Mouse (Mus musculus) fat pad, adult 2 months (tissue): ENCODE data around the gene Ranbp1.

Source experiments
- DNase-seq: peaks from one replicate; pipeline ENCODE4 v3.0.0-alpha.2; 2011; ENCODE audit warnings: low read depth, low spot score; ENCODE audit errors: extremely low read depth

Gene Ranbp1

GRCm38 (mm10) chr16:18234671-18235388 is 13.7 kb downstream of the Ranbp1 start, which contains the start of gene Zdhhc8:
TSS of gene Zdhhc8 (minus strand) at chr16:18235136.
- no peak for DNase-seq

- DNase-seq, result no peak
Measured at GRCm38 (mm10) chr16:18233919-18234670, 14.4 kb downstream of the Ranbp1 start.

DNA sequence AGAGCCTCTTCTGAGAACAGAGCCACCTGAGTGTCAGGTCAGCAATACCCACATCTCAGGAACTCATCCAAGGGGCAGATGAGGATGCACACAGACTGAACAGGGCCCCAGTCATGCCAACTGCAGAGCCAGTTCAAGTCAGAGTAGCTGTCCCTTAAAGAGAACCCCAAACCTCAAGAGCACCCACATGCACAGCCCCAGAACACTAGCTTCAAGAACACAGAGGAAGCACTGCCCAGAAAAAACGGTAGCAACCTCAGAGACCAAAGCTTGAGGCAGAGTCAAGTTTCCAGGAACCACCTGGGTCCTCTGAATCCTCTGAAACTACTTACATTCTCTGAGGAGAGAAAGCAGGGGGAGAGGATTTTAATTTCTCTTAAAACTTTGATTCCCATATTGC is 15.1 kb downstream of the Ranbp1 start:
- no peak for DNase-seq

DNA sequence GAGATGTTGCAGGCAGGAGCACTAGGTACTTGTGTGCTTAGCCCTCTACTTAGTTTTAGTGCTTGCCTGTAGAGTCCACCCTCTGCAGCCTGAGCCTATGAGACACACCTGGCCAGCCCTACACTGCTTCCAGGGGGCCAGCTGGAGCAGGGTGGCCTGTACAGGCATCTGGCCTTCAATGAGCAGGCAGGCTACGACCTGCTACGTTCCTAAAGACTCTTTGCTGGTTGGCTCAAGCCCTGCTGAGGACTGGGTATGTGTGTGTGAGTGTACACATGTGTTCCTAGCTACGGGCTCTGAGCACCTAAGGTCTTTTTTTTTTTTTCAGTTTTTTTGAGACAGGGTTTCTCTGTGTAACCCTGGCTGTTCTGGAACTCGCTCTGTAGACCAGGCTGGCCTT is 17.1 kb downstream of the Ranbp1 start:
- no peak for DNase-seq

- no peak for DNase-seq
Measured at GRCm38 (mm10) chr16:18231047-18231446, 17.5 kb downstream of the Ranbp1 start.

- DNase-seq, result no peak
Measured at GRCm38 (mm10) chr16:18230617-18231016, 17.9 kb downstream of the Ranbp1 start.

DNA sequence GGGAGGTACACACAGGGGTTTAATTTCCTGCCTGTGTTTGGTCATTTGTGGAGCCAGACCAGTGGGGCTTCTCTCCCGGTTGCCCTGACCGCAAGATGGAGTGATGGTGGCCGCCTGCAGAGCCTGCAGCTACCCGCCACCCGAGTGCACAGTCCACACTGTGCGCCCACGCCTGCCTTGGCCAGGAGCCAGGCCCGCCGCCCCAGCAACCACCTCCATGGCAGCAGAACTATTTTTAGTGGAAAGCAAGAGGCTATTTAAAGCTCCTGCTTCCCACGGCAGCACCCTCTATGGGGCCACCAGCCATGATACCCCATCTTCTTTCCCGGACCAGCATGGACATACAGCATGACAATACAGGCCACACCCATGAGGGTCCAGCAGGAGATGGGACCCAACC is 18.9 kb downstream of the Ranbp1 start:
- no peak for DNase-seq

- no peak for DNase-seq
Measured at GRCm38 (mm10) chr16:18228856-18229255, 19.7 kb downstream of the Ranbp1 start.

DNA sequence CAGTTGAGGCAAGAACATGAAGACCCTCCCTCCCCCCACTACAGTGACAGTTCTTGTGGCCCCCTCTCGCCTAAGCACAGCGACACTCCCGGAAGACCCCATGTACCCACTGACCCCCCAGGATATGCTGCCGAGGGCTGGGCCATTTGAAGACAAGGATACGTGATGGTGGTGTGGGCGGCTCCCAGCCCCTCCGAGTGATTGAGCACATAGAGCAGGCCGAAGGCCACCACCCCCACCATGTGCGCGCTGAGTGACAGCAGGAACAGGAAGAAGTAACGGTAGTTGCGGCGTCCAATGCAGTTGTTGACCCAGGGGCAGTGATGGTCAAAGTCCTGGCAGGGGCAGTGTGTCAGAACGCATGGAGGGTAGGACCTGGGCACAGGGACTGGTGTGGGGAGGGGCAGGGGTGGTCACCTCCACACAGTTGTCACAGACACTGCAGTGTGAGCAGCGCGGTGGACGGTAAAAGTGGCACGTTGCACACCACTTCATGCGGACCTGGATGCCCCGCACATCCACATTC is 20.6 kb downstream of the Ranbp1 start:
- DNase-seq, result no peak

- DNase-seq, result no peak
Measured at GRCm38 (mm10) chr16:18227187-18227586, 21.3 kb downstream of the Ranbp1 start.

- no peak for DNase-seq
Measured at GRCm38 (mm10) chr16:18222188-18222587, 26.3 kb downstream of the Ranbp1 start.

- no peak for DNase-seq
Measured at GRCm38 (mm10) chr16:18221543-18221898, 27.0 kb downstream of the Ranbp1 start.

GRCm38 (mm10) chr16:18220856-18221542 is 27.5 kb downstream of the Ranbp1 start:
- DNase-seq, result no peak

GRCm38 (mm10) chr16:18220001-18220400 is 28.5 kb downstream of the Ranbp1 start:
- no peak for DNase-seq

DNA sequence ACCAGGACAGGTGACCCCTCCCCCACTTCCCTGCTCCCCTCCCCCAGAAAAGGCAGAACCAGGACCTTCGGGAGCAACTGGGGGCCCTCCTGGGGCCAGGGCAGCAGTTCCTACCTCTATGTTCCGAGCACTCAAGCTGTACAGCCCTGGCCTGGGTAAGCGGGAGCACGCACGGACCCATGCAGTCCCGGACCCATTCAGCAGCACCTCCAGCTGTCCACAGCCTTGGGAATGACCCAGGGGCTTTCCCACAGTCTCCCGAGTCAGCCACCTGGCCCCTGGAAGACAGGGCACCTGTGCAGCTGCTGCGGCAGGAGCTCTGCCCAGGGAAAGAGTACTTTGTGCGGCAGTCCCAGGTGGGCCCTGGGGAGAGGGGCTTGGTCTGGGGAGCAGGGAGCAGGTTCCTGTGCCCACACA is 29.9 kb downstream of the Ranbp1 start:
- no peak for DNase-seq

DNA sequence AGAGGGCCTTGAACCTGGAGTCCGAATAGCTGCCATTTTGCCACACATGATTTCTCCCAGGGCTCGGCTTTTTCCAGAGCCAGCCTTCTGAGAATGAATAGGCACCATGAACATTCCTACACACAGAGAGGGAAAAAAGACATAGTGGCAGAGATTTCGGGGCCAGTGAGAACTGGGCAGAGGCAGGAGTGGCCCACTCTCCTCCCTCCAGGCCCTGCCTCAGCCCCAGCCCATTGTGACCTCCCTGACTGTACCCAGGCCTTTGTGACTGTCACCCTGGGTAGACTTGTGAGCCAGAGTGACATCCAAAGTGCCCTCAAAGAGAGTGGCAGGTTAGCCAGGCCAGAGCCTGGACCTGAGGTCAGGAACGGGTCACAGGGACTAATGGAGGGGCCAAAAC is 31.0 kb downstream of the Ranbp1 start, which contains the start of gene Ccdc188:
Gene Ccdc188 (plus strand): TSS at position 301 of the 400 bp plus-strand sequence.
- DNase-seq, result no peak

DNA sequence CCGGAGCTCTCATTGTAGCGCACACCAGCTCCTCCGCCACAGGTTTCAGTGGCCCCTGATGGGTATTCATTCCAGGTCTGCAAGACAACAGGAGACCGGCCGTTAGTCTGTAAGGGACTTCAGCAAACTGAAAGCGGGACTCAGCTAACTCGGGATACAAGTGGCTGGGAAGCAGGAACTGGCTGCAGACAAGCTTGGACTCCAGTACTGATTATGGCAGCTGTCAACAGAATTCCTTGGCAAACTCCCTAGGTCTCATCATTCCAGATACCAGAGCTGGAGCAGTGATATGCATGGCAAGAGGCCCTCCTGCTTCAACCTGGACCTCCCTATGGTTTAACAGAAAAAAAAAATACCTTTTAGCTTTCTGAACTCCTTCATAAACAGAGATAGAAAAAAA is 33.7 kb downstream of the Ranbp1 start:
- DNase-seq, result no peak

- no peak for DNase-seq
Measured at GRCm38 (mm10) chr16:18213689-18214088, 34.8 kb downstream of the Ranbp1 start.

GRCm38 (mm10) chr16:18211417-18212171 is 36.9 kb downstream of the Ranbp1 start:
- DNase-seq, result no peak

- no peak for DNase-seq
Measured at GRCm38 (mm10) chr16:18210701-18211416, 37.7 kb downstream of the Ranbp1 start.
